Mouse (Mus musculus) T-cell, adult 66 days (primary cell): Measurements from ENCODE around the gene Bcl7a. TPM values are rescaled to one million over a fixed set of nuclear protein-coding genes. Genes with fewer than 3 reads are reported as not detected.

Experiments used
- total RNA-seq, 2 experiments: library from RNA; stranded (reverse); gene quantifications; 3 replicates in 1 of 2; 4 replicates in 1 of 2; pipeline ENCODE4 v1.2.4; 2023

Gene Bcl7a
- total RNA-seq = 10 to 100 TPM; 18.1 to 18.4 TPM

GRCm38 (mm10) chr5:123343707-123344627 is at the start of gene Bcl7a:
Gene Bcl7a, plus strand, starts transcription at chr5:123343834.

GRCm38 (mm10) chr5:123394303-123394956 is 50.8 kb downstream of the Bcl7a start, which contains the start of gene Mlxip:
Gene Mlxip, plus strand, starts transcription at chr5:123394798.

Other genes with a start within 250 kb of the Bcl7a start
- gene Rhof, start 211.1 kb upstream of the Bcl7a start, total RNA-seq = 10 to 100 TPM; 92.6 to 93.9 TPM
- gene Setd1b, start 201.6 kb upstream of the Bcl7a start, total RNA-seq = 100 to 1,000 TPM; 101 to 106 TPM
- gene Psmd9, start 174.4 kb upstream of the Bcl7a start, total RNA-seq = 10 to 100 TPM; 25.4 to 33.7 TPM
- gene Hpd, start 161.1 kb upstream of the Bcl7a start, total RNA-seq = not detected
- 1 to 10 TPM; 1.9 to 2.0 TPM for gene Wdr66, start 91.7 kb upstream of the Bcl7a start, total RNA-seq
- gene Mlxip, start 51.0 kb downstream of the Bcl7a start, total RNA-seq = 10 to 100 TPM; 79.7 to 85.3 TPM
- not detected for gene Lrrc43, start 145.5 kb downstream of the Bcl7a start, total RNA-seq
- not detected for gene Il31, start 145.7 kb downstream of the Bcl7a start, total RNA-seq
- gene B3gnt4, start 166.6 kb downstream of the Bcl7a start, total RNA-seq = not detected
- 10 to 100 TPM; 67.1 to 73.2 TPM for gene Diablo, start 180.3 kb downstream of the Bcl7a start, total RNA-seq
- gene Gm49027, start 181.7 kb downstream of the Bcl7a start, total RNA-seq = 1 to 10 TPM; 5.8 to 8.8 TPM
- 10 to 100 TPM; 46.0 to 53.6 TPM for gene Vps33a, start 229.2 kb downstream of the Bcl7a start, total RNA-seq